Mouse (Mus musculus) limb, embryonic 12.5 days (tissue): ENCODE measurements around the gene Ino80e. TPM values are rescaled to one million over a fixed set of nuclear protein-coding genes. Genes with fewer than 3 reads are reported as not detected.
A peak's percentile ranks its signal among the peaks of the same experiment; 100 is the strongest.

Experiments
- ATAC-seq: fragments of 200-750 bp; cut with Nextera tagmentation; 2 replicates; pipeline ENCODE4 v1.8.0; 2017; ENCODE audit warnings: low read depth, moderate TSS enrichment; ENCODE audit not compliant: insufficient number of reproducible peaks, insufficient read depth, low FRiP score, low TSS enrichment
- H3K27ac ChIP-seq: fragments of 300-500 bp; sonication (generic); 2 replicates; pipeline ENCODE4 v1.5.1; 2016; ENCODE audit warnings: mild to moderate bottlenecking, moderate library complexity
- H3K27me3 ChIP-seq: fragments of 300-500 bp; sonication (generic); 2 replicates; pipeline ENCODE4 v1.6.1; 2016; ENCODE audit warnings: mild to moderate bottlenecking, moderate library complexity
- H3K36me3 ChIP-seq: fragments of 300-500 bp; sonication (generic); 2 replicates; pipeline ENCODE4 v1.6.1; 2016; ENCODE audit warnings: mild to moderate bottlenecking, moderate library complexity
- H3K4me1 ChIP-seq: fragments of 300-500 bp; sonication (generic); replicated peaks from 2 replicates; pipeline ENCODE4 v1.6.1; 2016
- H3K4me2 ChIP-seq: fragments of 300-500 bp; sonication (generic); 2 replicates; pipeline ENCODE4 v1.6.1; 2016; ENCODE audit warnings: mild to moderate bottlenecking, moderate library complexity
- H3K4me3 ChIP-seq: fragments of 300-500 bp; sonication (generic); replicated peaks from 2 replicates; pipeline ENCODE4 v1.5.1; 2016; ENCODE audit warnings: mild to moderate bottlenecking
- H3K9ac ChIP-seq: fragments of 300-500 bp; sonication (generic); replicated peaks from 2 replicates; pipeline ENCODE4 v1.6.1; 2016; ENCODE audit warnings: mild to moderate bottlenecking, moderate library complexity
- H3K9me3 ChIP-seq: fragments of 300-500 bp; sonication (generic); 2 replicates; pipeline ENCODE4 v1.6.1; 2016; ENCODE audit warnings: mild to moderate bottlenecking, moderate library complexity
- whole genome bisulfite sequencing: fragments of 180-500 bp; shearing (Covaris S2); methylation state at CpG from one replicate; pipeline ENCODE4 v1.1.7; 2016; 5-methylcytosine and 5-hydroxymethylcytosine counted together
- polyA plus RNA-seq: library from polyadenylated mRNA; unstranded; fragments of >200 nt; fragmentation: Nextera tagmentation; extraction: Ambion mirVana; gene quantifications from 2 replicates; pipeline ENCODE4 v1.2.1, GENCODE M21; 2016

The Ino80e gene
- polyA plus RNA-seq, 1 experiment from 2014 or later, result 93.3 TPM

DNA sequence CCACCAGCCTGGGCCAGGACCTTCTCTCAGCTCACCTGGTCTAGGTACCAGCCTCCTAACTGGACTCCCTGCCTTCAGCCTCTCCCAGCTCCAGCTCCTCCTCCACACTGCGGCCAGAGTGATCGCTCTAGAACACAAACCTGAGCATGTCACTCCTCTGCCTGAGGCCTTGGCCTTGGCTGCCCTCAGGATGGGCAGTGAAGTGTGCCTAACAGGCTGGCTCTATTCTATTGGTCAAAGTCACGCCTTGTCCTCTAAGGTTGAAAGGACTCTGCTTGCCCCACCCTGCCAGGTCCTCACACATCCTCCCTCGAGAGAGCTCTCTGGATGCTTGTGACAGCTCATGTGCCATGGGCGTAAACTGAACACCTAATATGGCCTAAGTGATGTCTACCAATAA lies 8.7 kb downstream of the Ino80e start:
- Histone ChIP-seq H3K4me3 (no peak overlapping the region), H3K9ac (no peak overlapping the region), H3K4me1 (peaks cover 5% of the 10 kb centered on the region), H3K9me3 (no peaks in the 10 kb centered on the region), H3K27me3 (peaks cover 28% of the 10 kb centered on the region), H3K4me2 (no peak overlapping the region), H3K27ac (no peak overlapping the region), H3K36me3 (peaks cover 73% of the 10 kb centered on the region)
- 85% methylated on average over 5 of the region's 5 CpGs for WGBS
- no peak for ATAC-seq

DNA sequence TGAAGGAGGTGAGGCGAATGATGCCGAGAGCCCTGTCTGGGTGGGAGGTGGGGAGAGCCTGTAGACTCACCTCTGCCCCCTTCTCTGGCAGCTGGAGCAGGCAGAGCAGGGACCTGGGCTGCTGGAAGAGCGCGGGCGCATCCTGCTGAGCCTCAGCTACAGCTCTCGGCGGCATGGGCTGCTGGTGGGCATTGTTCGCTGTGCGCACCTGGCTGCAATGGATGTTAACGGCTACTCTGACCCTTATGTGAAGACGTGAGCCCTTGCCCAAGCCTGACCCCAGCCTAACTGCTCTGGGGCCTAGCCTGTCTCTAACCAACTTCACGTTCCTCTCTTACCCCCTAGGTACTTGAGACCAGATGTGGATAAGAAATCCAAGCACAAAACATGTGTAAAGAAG lies 11.0 kb downstream of the Ino80e start:
- Histone ChIP-seq H3K27me3 (peaks cover 48% of the 10 kb centered on the region), H3K4me3 (no peak overlapping the region), H3K4me1 (peaks cover 14% of the 10 kb centered on the region), H3K9me3 (no peaks in the 10 kb centered on the region), H3K36me3 (peaks cover 51% of the 10 kb centered on the region), H3K9ac (no peak overlapping the region), H3K4me2 (no peak overlapping the region), H3K27ac (no peak overlapping the region)
- WGBS, result 40% methylated on average over 12 of the region's 12 CpGs
- ATAC-seq, result no peak

DNA sequence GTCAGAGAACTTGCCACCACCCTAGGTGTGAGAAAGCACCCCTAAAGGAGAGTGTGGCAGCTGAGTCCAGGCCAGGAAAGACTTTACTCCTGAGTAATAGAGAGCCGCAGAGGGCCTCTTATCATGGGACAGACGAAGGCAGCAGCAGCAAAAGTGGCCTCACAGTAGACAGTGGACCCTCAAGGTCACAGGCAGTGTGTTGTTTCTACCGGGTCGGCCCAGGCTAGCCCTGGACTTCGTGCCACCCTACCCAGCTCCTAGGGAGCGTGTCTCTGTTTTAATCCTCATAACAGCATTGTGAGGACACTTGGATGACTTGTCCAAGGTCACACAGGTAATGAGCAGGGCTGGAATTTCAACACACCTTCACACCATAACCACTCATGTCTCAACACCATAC lies 12.0 kb downstream of the Ino80e start:
- Histone ChIP-seq H3K36me3 (peaks cover 40% of the 10 kb centered on the region), H3K9ac (no peak overlapping the region), H3K4me3 (no peak overlapping the region), H3K4me2 (no peak overlapping the region), H3K9me3 (no peaks in the 10 kb centered on the region), H3K4me1 (peaks cover 14% of the 10 kb centered on the region), H3K27ac (no peak overlapping the region), H3K27me3 (peaks cover 48% of the 10 kb centered on the region)
- no peak for ATAC-seq
- WGBS, result 88% methylated on average over 6 of the region's 6 CpGs

DNA sequence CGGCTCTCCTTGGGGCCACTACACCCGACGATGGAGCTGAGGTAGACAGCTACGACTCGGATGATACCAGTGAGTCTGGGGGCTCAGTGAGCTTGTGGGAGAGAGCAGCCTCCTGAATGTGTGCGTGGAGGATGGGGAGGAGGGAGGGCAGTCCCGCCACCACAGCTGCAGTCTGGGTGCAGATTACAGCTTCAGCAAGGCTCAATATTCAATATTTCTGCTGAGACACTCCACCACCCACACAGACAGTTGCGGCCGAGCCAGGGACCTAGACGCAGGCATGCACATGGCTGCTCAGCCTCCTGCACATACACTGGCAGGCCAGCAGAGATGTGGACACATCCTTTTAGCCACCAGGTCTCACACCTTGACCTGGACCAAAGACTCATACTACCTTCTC lies 13.4 kb downstream of the Ino80e start:
- Histone ChIP-seq H3K9me3 (no peaks in the 10 kb centered on the region), H3K27ac (no peak overlapping the region), H3K27me3 (peaks cover 48% of the 10 kb centered on the region), H3K4me3 (peak overlapping the region; percentile 53), H3K4me1 (peaks cover 14% of the 10 kb centered on the region), H3K4me2 (peak overlapping the region; percentile 97), H3K9ac (peak overlapping the region; percentile 42), H3K36me3 (peaks cover 27% of the 10 kb centered on the region)
- 24% methylated on average over 10 of the region's 10 CpGs for WGBS
- no peak for ATAC-seq

DNA sequence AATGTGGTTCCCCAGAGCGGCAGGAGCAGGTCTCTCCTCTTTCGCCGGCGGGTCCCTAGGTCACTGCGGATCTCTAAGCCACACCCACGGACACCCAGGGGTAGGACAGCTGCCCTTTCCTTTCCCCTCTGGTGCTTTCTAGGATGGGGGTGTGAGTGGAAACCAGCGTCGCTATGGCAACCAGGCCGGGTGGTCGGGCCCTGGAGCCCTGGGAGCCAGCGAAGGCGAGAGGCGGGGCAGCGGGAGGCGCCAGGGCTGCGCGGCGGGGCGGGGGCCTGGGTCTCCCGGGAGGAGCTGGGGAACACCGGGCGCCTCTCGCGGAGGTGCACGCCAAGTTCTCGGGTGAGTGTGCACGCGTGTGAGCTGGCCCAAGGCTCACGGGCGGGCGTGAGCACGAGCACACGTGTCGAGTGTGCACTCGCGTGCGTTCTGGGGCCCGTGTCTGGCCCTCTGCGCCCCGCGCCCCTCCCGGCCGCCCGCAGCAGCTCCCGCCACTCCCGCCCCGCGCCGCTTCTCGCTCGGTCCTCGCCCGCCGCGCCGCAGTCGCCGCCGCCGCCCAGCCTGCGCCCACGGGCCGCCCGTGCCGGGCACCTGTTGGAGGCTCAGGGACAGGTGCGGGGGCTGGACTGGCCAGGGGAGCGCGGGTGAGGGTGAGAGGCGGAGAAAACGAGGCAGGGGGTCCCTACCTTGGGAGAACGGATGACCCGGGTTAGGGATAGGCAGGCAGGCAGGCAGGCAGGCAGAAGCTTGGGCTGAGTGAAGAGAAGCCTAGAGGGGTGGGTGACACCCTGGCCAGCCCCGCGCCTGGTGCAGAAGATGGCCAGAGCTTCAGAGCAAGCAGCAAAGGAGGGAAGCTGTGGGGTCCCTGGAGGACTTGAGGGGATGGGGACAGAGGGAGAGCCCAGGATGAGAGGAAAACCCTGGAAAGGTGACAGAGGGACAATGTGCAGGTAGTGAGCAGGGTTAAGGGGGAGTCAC lies 14.5 kb downstream of the Ino80e start:
- Histone ChIP-seq H3K27me3 (peaks cover 48% of the 10 kb centered on the region), H3K36me3 (peaks cover 16% of the 10 kb centered on the region), H3K4me1 (peaks cover 14% of the 10 kb centered on the region), H3K4me3 (peak overlapping the region; percentile 53), H3K27ac (no peak overlapping the region), H3K4me2 (peak overlapping the region; percentile 97), H3K9me3 (no peaks in the 10 kb centered on the region), H3K9ac (peak overlapping the region; percentile 55)
- under 1% methylated on average over 74 of the region's 74 CpGs for WGBS
- ATAC-seq, result no peak

DNA sequence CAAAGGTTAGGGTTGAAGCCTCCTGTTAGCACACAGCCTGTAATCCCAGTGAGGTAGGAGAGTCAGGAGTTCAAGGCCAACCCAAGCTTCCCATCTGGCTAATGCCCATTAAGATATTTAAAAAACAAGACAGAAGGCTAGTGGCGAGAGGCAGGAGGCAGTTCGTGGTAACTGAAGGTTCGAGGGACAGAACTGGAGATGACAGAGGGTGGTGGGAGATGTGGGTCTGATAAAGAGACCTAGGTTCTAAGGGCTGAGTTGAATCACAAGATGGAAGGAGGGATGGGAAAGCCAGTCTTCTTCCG lies 15.1 kb downstream of the Ino80e start, which contains the start of gene Doc2a:
Gene Doc2a (plus strand): TSS at position 301 of the 305 bp plus-strand sequence.
- Histone ChIP-seq H3K9ac (peak within 1 kb of the TSS; percentile 55), H3K4me2 (peak within 1 kb of the TSS; percentile 97), H3K9me3 (no peaks in the 10 kb centered on the region), H3K27me3 (peaks cover 48% of the 10 kb centered on the region), H3K4me1 (peaks cover 14% of the 10 kb centered on the region), H3K27ac (no peak within 1 kb of the TSS), H3K36me3 (peaks cover 9% of the 10 kb centered on the region), H3K4me3 (peak within 1 kb of the TSS; percentile 53)
- WGBS, result 25% methylated on average over 4 of the region's 4 CpGs
- no peak for ATAC-seq

DNA sequence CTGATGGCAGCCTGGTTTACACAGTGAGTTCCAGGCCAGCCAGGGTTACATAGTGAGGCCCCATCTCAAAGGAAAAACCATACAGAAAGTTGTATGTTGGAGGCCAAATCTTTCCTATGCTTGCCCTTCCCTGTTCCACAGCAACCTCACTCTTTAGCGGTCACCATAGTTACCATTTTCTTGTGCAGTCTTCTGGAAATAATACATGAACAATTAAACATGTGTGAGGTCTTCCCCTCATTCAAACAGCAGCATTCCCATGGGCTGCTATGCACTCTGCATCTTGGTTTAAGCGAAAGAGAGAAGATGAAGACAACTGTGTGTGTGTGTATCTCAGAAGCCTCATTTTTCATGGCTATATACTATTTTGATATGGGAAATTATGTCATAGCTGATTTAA lies 16.7 kb downstream of the Ino80e start:
- Histone ChIP-seq H3K9me3 (0 out of 2 replicates have a peak, but pooled peaks cover 5% of the 10 kb centered on the region), H3K27ac (no peak overlapping the region), H3K9ac (no peak overlapping the region), H3K36me3 (no peaks in the 10 kb centered on the region), H3K4me3 (no peak overlapping the region), H3K4me1 (peaks cover 14% of the 10 kb centered on the region), H3K4me2 (no peak overlapping the region), H3K27me3 (peaks cover 40% of the 10 kb centered on the region)
- 87% methylated on average over 2 of the region's 2 CpGs for WGBS
- ATAC-seq, result no peak

DNA sequence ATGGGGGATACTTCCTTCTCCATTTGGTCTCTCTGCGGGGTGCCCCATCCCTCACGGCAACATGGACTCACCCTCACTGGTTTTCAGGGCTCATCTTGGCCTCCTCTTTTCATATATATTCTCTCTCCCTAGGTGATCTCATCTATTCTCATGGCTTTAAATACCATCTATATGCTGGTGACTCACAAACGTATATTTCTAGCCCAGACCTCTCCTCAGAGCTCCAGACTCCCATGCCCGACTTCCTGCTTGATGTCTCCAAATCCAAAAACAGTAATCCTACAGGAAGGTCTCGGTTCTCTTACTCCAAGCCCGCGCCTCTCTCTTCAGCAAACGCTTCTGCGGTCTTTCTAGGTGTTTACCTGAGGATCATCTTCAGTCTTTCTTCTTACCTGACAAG lies 18.9 kb downstream of the Ino80e start:
- H3K4me3 ChIP-seq, result no peak overlapping the region
- 82% methylated on average over 9 of the region's 9 CpGs for WGBS
- no peak overlapping the region for H3K9ac ChIP-seq
- H3K36me3 ChIP-seq, result no peaks in the 10 kb centered on the region
- no peak overlapping the region for H3K4me2 ChIP-seq
- H3K27me3 ChIP-seq, result peaks cover 18% of the 10 kb centered on the region
- H3K9me3 ChIP-seq, result 0 out of 2 replicates have a peak, but pooled peaks cover 5% of the 10 kb centered on the region
- H3K27ac ChIP-seq, result no peak overlapping the region
- no peak for ATAC-seq
- H3K4me1 ChIP-seq, result peaks cover 7% of the 10 kb centered on the region

DNA sequence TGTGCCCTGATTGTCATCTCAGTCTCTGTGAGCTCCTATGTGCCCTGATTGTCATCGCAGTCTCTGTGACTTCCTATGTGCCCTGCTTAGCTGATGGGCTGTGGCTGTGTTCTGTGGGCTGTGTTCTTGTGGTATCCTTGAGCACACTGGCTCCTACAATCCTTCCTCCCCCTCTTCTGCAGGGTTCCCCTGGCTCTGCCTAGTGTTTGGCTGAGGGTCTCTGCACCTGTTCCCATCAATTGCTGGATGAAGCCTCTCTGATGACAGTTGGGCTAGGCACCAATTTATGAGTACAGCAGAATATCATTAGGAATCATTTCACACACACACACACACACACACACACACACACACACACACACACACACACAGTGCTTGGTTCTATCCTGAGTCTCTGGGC lies 28.9 kb downstream of the Ino80e start:
- H3K4me3 ChIP-seq, result no peak overlapping the region
- ATAC-seq, result no peak
- WGBS, result 95% methylated on average over 1 of the region's 1 CpGs
- H3K4me2 ChIP-seq, result no peak overlapping the region
- H3K9me3 ChIP-seq, result no peaks in the 10 kb centered on the region
- H3K27ac ChIP-seq, result no peak overlapping the region
- no peaks in the 10 kb centered on the region for H3K36me3 ChIP-seq
- peaks cover 11% of the 10 kb centered on the region for H3K4me1 ChIP-seq
- no peak overlapping the region for H3K9ac ChIP-seq
- H3K27me3 ChIP-seq, result peaks cover 30% of the 10 kb centered on the region

DNA sequence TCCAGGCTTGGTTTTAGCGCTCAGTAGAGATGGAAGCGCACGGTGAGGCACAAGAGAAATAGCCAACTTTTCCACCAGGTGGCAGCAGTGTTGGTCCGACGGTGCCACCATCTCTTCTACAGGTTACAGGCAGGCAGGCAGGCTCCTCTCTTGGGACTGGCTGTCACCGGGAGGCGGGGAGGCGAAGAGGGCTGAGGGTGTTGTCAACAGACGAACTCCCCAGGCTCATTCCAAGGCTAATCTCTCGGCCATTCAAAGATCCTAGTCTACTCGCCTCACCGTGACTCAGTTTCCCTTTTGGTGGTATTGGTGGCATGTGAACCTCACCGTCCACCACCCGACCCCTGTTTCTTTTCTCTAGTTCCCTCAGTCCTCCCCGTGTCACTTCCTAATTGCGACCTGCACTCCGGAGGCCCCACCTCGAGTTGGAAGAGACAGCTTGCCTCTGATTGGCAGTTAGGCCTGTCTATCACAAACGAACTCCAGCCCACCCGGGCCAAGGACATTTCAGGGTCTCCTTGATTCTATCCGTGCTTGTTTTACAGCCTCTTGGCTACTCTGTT lies 30.1 kb downstream of the Ino80e start:
- Histone ChIP-seq H3K4me2 (peak overlapping the region; percentile 51), H3K27ac (no peak overlapping the region), H3K4me1 (peaks cover 11% of the 10 kb centered on the region), H3K36me3 (no peaks in the 10 kb centered on the region), H3K4me3 (peak overlapping the region; percentile 23), H3K27me3 (peaks cover 30% of the 10 kb centered on the region), H3K9me3 (no peaks in the 10 kb centered on the region), H3K9ac (no peak overlapping the region)
- under 1% methylated on average over 21 of the region's 21 CpGs for WGBS
- no peak for ATAC-seq

DNA sequence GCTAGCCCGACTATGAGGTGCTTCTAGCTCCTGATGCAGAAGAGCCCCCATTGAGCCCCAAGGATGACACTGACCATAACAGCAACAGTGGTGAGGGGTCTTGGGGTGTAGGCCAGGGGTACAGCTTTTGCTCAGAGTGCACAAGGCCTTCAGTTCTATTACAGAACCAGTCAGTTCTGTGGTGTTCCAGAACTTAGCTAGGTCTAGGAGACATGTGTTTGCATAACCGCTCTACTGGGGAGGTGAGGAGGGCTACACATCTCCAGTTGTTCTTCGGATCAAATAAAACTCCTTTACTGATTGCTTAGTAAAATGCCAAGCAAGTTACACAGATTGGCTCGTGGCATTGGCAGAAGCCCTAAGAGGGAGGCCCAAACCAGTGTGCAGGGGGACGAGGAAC lies 30.6 kb downstream of the Ino80e start, which contains the start of gene 4930451I11Rik:
Gene 4930451I11Rik (minus strand): TSS at position 101 of the 400 bp plus-strand sequence.
- Histone ChIP-seq H3K4me3 (peak within 1 kb of the TSS; percentile 23), H3K27me3 (peaks cover 30% of the 10 kb centered on the region), H3K9me3 (no peaks in the 10 kb centered on the region), H3K4me1 (peaks cover 11% of the 10 kb centered on the region), H3K27ac (no peak within 1 kb of the TSS), H3K4me2 (peak within 1 kb of the TSS; percentile 51), H3K9ac (no peak within 1 kb of the TSS), H3K36me3 (no peaks in the 10 kb centered on the region)
- ATAC-seq, result no peak
- WGBS, result 61% methylated on average over 5 of the region's 5 CpGs
